Mouse (Mus musculus): ENCODE data around the gene Edil3.

DNA sequence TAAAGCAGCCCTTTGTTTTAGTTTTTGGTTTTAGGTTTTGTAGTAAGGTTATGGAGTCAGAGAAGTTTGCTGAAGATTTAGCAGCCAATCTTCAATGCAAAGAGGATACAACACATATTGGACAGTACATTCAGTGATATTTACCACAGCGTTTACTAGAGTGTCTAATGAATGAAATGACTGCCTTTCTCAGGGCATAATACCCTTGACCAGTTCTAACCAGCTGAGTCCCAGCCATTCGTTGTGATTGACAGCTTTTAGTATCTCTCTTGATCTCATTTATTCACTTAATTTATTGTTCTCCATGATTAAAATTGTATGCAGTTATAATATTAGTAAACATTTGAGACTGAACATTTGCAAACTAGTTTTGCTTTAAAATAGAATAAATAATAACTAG is 375.7 kb downstream of the Edil3 start:
- TF ChIP-seq CTCF (IDR thresholded peaks at IDR 0.05; ENCODE audit: low read depth) (no peak), EP300 (optimal IDR thresholded peaks at IDR 0.05) (no peak)
